Mouse (Mus musculus): ENCODE measurements at regions not wholly inside any gene's neighbourhood (a gene's known extent, or its start where the extent isn't known, plus 50 kb on each side); places are given as distances from the start of the nearest gene placed in this dataset.
"Not testable (repeated sequence)": the region's sequence is repeated elsewhere in the genome, so short reads cannot be mapped to it uniquely, and the experiment has no call there.

DNA sequence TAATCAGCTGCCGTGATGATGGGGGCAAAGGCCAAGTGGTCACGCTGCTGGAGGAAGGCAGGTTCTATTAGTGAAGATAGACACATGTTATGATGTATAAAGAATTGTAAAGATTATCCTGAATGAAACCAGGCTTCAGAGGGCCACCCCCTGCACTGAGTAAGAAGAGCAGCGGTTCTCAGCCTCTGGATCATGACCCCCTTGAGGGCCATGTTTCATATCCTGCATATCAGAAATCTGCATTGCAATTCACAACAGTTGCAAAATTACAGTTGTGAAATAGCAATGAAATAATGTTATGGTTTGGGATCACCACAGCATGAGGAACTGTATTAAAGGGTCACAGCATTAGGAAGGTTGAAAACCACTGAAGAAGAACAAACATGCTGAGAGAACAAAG is 162.5 kb upstream of the Zranb2 start:
- no peak for DNase-seq (ENCODE audit: extremely low spot score in 1 of 2, low spot score in 1 of 2)

DNA sequence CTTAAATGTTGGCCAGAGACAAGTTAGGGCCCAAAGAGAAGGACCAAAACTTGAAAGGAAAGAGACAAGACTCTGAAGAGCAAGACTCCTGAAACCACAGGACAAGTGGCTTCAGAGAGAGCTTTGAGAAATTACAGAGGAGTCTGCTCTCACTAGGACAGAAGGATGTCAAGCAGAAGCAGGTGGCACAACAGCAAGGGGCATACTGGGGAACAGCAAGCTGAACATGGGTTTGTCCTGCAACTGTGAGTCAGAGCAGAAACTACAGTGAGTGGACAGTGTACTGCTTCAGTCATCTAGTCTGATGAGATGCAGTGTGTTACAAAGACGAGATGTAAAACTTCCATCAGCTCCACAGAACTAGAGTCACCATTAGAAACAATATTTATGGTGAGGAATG is 160.6 kb upstream of the Zranb2 start:
- DNase-seq (ENCODE audit: extremely low spot score in 1 of 2, low spot score in 1 of 2): no peak

DNA sequence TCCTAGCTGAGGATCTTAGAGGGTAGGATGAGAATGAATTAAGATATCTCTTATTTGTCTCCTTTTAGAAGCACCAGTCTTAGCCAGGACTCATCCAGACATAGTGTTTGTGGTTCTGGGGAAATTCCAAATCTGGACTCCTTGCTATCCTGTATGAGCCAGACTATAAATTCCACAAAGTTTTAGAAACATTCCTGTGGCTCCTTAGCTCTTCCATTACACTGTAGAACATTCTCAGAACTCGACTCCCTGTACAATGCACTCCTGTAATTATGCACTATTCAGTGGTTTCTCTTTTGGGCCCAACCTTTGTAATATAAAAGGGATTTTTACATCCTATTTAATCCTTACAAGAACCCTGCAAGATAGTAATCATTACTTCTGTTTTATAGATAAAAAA is 159.8 kb upstream of the Zranb2 start:
- DNase-seq (ENCODE audit: extremely low spot score in 1 of 2, low spot score in 1 of 2): no peak

DNA sequence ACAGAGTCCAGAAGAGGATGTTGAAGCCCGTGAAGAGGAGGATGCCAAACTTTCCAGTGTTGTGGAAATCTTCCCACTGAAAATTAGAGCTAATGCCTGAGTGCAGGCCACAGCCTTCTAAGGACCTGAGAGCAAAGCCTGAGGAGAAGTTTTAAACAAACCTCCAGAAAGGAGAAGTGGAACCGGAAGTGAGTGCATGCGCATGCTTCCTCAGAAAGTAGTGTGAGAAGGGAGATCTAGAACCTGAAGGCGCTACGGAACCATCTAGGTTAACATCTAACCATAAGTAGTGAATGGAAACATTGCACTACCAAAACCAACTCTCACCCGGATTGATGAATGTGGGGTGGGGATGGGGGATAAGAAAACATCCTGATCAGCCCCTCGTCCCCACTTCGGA is 156.4 kb upstream of the Zranb2 start:
- DNase-seq (ENCODE audit: extremely low spot score in 1 of 2, low spot score in 1 of 2): no peak

GRCm38 (mm10) chr3:157378127-157378526 is 155.8 kb upstream of the Zranb2 start:
- DNase-seq (ENCODE audit: extremely low spot score in 1 of 2, low spot score in 1 of 2): no peak

DNA sequence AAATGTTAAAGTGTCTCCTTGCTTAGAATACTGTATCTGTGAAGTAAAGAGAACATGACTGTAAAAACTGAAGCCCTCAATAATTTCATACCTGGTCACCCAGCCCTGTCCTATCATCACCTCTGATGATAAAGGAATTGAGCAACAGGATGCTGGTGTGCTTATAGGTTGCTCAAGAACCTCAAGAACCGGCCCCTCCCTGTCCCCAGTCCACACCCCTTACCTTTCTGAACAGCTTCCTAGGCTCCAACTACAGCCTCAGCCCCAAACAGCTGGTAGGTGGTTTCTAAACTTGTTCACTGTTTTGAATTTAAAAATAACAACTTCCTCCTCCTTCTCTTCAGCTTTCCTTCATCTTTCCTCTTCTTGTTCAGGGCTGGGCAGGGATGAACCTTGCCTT is 142.1 kb upstream of the Zranb2 start:
- DNase-seq (ENCODE audit: extremely low spot score in 1 of 2, low spot score in 1 of 2): no peak

DNA sequence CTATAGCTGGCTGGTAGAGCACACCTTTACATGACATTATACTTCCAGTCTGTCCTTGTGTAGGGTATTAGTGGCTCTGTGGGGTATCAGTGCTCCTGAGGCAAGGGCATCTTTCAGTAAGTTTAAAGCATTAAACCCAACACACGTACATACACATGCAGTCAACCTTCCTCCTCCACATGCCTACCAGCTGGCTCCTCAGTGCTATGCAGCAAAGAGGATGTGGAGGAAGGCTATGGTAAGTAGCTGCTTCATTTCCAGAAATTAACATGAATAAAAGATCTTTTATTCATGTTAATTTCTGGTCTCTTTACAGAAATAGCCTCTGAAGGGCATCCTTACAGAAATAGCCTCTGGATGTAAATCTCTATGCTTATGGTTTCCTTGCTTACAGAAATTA is 140.1 kb upstream of the Zranb2 start:
- no peak for DNase-seq (ENCODE audit: extremely low spot score in 1 of 2, low spot score in 1 of 2)

DNA sequence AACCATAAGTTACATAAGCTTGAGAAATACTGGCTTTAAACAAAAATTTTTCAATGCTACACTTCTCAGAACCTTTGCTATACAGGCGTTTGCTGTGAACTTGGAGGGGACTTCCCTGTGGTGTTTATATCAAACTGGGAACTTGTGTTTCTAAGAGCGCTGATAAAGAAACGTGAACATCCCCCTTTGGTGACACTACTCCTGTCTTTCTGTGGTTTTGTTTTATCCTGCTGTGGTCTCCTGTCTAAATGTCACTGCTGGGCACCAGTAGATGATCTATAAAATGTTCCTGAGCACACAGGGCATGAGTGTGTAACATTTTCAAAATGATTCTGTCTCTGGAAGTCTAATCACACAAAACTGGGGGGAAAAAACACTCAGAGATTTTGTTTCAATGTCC is 134.1 kb upstream of the Zranb2 start:
- no peak for DNase-seq (ENCODE audit: extremely low spot score in 1 of 2, low spot score in 1 of 2)

- no peak for DNase-seq (ENCODE audit: extremely low spot score in 1 of 2, low spot score in 1 of 2)
Measured at GRCm38 (mm10) chr3:157404054-157404453, 129.9 kb upstream of the Zranb2 start.

- DNase-seq (ENCODE audit: extremely low spot score in 1 of 2, low spot score in 1 of 2): not testable (repeated sequence)
Measured at GRCm38 (mm10) chr3:157423447-157423846, 110.5 kb upstream of the Zranb2 start.

- DNase-seq (ENCODE audit: extremely low spot score in 1 of 2, low spot score in 1 of 2): no peak
Measured at GRCm38 (mm10) chr3:157426720-157427119, 107.2 kb upstream of the Zranb2 start.

DNA sequence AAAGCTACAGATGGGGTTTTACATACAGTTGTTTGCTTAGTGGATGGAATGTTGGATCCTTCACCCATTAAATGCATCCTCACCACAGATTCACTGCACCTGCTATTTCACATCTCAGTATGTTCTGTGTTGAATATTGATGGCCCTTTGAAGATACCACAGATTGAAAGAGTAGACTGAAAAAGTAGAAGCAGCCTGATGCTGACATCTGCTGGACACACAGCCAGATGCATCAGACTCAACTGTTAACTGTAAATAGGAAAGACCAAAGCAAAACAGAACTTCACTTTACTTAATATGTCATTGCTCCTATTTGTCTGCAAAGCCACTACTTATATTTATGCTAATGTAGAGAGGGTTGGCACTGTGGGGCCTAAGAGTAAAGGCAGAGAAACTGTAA is 84.2 kb upstream of the Zranb2 start:
- peak in 1 of 2 experiments; percentile 55 for DNase-seq (ENCODE audit: extremely low spot score in 1 of 2, low spot score in 1 of 2)

GRCm38 (mm10) chr3:157471600-157471999 is 62.4 kb upstream of the Zranb2 start:
- DNase-seq (ENCODE audit: extremely low spot score in 1 of 2, low spot score in 1 of 2): no peak

GRCm38 (mm10) chr3:157472674-157473073 is 61.3 kb upstream of the Zranb2 start:
- DNase-seq (ENCODE audit: extremely low spot score in 1 of 2, low spot score in 1 of 2): no peak

DNA sequence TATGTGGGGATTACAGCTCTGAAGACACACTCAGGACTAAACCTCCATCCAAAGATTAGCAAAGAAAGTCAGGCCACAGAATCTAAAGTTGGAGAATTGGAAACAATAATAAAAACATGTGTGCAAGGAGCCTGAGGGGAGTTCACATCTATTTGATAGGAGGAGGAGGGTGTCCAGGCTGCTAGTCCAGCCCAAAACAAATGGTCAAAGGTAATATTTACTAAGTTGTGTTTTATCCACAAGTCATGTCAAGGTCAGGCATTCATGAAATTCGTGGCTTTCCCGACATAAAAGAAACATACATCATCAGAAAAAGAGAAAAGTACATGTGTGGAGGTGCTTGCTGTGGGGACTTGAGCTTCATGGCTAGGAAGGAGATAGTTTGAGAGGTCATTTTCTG is 56.2 kb upstream of the Zranb2 start:
- DNase-seq (ENCODE audit: extremely low spot score in 1 of 2, low spot score in 1 of 2): no peak
